Mouse (Mus musculus) layer of hippocampus, postnatal 10 days (tissue): ENCODE results near the gene Yaf2. TPM values are rescaled to one million over a fixed set of nuclear protein-coding genes. Genes with fewer than 3 reads are reported as not detected.
A peak's percentile ranks its signal among the peaks of the same experiment; 100 is the strongest.
"Not testable (repeated sequence)": the region's sequence is repeated elsewhere in the genome, so short reads cannot be mapped to it uniquely, and the experiment has no call there.

ENCODE experiments used
- DNase-seq, 2 experiments: peaks; one replicate each; pipeline ENCODE4 v3.0.0; 2021; ENCODE audit warnings: low spot score in 2 of 2
- total RNA-seq, 2 experiments: library from RNA; stranded (reverse); gene quantifications; 2 replicates each; pipeline ENCODE4 v1.2.3; 2021

Gene Yaf2
- total RNA-seq, 2 experiments from 2014 or later = 79.8 to 84.7 TPM

- no peak for DNase-seq
Measured at GRCm38 (mm10) chr15:93255295-93255694, 81.4 kb downstream of the Yaf2 start.

GRCm38 (mm10) chr15:93253172-93253571 is 83.6 kb downstream of the Yaf2 start:
- no peak for DNase-seq

GRCm38 (mm10) chr15:93252396-93252795 is 84.3 kb downstream of the Yaf2 start:
- DNase-seq = no peak

- DNase-seq = peak in 1 of 2 experiments; percentile 52
Measured at GRCm38 (mm10) chr15:93251553-93252250, 85.0 kb downstream of the Yaf2 start.

GRCm38 (mm10) chr15:93243202-93243601 is 93.5 kb downstream of the Yaf2 start:
- no peak for DNase-seq

- not testable (repeated sequence) for DNase-seq
Measured at GRCm38 (mm10) chr15:93236456-93236855, 100.3 kb downstream of the Yaf2 start.

Other genes starting within 250 kb of the Yaf2 start
- gene Gxylt1, start 61.8 kb downstream of the Yaf2 start, total RNA-seq = 10 to 100 TPM; 10.5 to 12.0 TPM
- 10 to 100 TPM; 80.5 to 96.2 TPM for gene Zcrb1, start 61.4 kb upstream of the Yaf2 start, total RNA-seq
- gene Pphln1, start 61.4 kb upstream of the Yaf2 start, total RNA-seq = 10 to 100 TPM; 31.6 to 34.3 TPM